Comparison of ENCODE assay signal across 12 mouse cellular contexts in the genomic region with DNA sequence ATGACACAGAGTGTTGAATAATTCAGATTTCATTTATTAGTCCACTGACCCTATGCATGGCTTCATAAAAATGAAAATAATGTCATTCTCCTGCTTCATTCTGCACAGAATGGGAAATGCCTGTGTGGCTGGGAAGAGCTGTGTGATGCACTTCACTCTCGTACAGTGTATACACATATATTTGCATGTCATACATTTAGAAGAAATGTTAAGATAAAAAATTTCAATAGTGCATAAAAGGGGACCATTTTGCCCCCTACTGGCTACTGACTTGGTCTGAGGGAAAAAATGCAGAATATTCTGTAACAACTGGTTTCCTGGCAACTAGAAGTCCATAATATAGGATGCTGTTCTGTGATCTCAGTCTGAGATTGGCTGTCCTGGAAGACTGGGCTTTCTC.
"Had no signal": no experiment of that assay in that cellular context is flagged by ENCODE, and none has a peak within 500 bp of the region (broad histone marks: within the 10 kb centered on the region; RNA-seq: fewer than 3 reads in every experiment).

No protein-coding gene starts in this region.

- H3K9me3 ChIP-seq: limb, embryonic 13.5 days; neural tube, embryonic 13.5 days; stomach, embryonic 15.5 days had no signal

- H3K4me2 ChIP-seq: limb, embryonic 13.5 days; neural tube, embryonic 13.5 days; stomach, embryonic 15.5 days had no signal

- H3K4me3 ChIP-seq: limb, embryonic 13.5 days; neural tube, embryonic 13.5 days; stomach, embryonic 15.5 days had no signal

- DNase-seq: kidney, adult 18-20 months; kidney, postnatal 14 days; left cerebral cortex, postnatal 4 days; lung, adult 18-20 months; retina, postnatal 1 day; right cerebral cortex, postnatal 14 days; thymus, adult 2 months; thymus, postnatal 25 days had no signal

- H3K27ac ChIP-seq: limb, embryonic 13.5 days; liver, embryonic 14.5 days; neural tube, embryonic 13.5 days; stomach, embryonic 15.5 days had no signal

- H3K9ac ChIP-seq: limb, embryonic 13.5 days; liver, embryonic 14.5 days; neural tube, embryonic 13.5 days; stomach, embryonic 15.5 days had no signal

- H3K36me3 ChIP-seq: limb, embryonic 13.5 days; neural tube, embryonic 13.5 days; stomach, embryonic 15.5 days had no signal

- H3K27me3 ChIP-seq: limb, embryonic 13.5 days; neural tube, embryonic 13.5 days; stomach, embryonic 15.5 days had no signal

- H3K4me1 ChIP-seq: limb, embryonic 13.5 days; stomach, embryonic 15.5 days had no signal
